Mouse (Mus musculus): ENCODE results near the gene Mrpl12. TPM values are rescaled to one million over a fixed set of nuclear protein-coding genes. Genes with fewer than 3 reads are reported as not detected.
A peak's percentile ranks its signal among the peaks of the same experiment; 100 is the strongest.

Mrpl12 gene
- polyA plus RNA-seq, 1 experiment from 2014 or later, result 152 TPM

GRCm38 (mm10) chr11:120452246-120452645 is 32.2 kb upstream of the Mrpl12 start:
- H3K27me3 ChIP-seq (ENCODE audit: control insufficient read depth, insufficient read depth, low read length), result no peaks in the 10 kb centered on the region
- H3K4me3 ChIP-seq (ENCODE audit: low read depth, low read length), result no peak overlapping the region
- H3K9ac ChIP-seq (ENCODE audit: low read length), result no peak overlapping the region
- DNase-seq (ENCODE audit: low spot score) (no peak), ATAC-seq (replicated peaks; ENCODE audit: low FRiP score) (no peak)
- 63% methylated on average over 3 of the region's 3 CpGs for WGBS
- no peaks in the 10 kb centered on the region for H3K36me3 ChIP-seq (ENCODE audit: control insufficient read depth, insufficient read depth, low read length)
- no peak overlapping the region for H3K27ac ChIP-seq (ENCODE audit: low read depth, low read length)
- no peaks in the 10 kb centered on the region for H3K4me1 ChIP-seq (replicated peaks; ENCODE audit: control insufficient read depth, insufficient read depth, low read length)
- H3K4me2 ChIP-seq (ENCODE audit: low read depth, low read length, severe bottlenecking), result no peak overlapping the region
- no peaks in the 10 kb centered on the region for H3K9me3 ChIP-seq (ENCODE audit: control insufficient read depth, low read length)

GRCm38 (mm10) chr11:120453306-120453705 is 31.1 kb upstream of the Mrpl12 start, which contains the start of gene Pde6g:
Gene Pde6g (minus strand): TSS chr11:120453500.
- no peak within 1 kb of the TSS for H3K9ac ChIP-seq (ENCODE audit: low read length)

GRCm38 (mm10) chr11:120454965-120455364 is 29.4 kb upstream of the Mrpl12 start:
- no peaks in the 10 kb centered on the region; the same call in 1 of the 2 replicates for H3K36me3 ChIP-seq (ENCODE audit: control insufficient read depth, insufficient read depth, low read length)
- 93% methylated on average over 4 of the region's 4 CpGs for WGBS
- no peaks in the 10 kb centered on the region for H3K27me3 ChIP-seq (ENCODE audit: control insufficient read depth, insufficient read depth, low read length)
- H3K4me1 ChIP-seq (replicated peaks; ENCODE audit: control insufficient read depth, insufficient read depth, low read length), result peaks cover 2% of the 10 kb centered on the region; the same call in 1 of the 2 replicates
- no peak overlapping the region for H3K9ac ChIP-seq (ENCODE audit: low read length)
- no peak overlapping the region for H3K4me2 ChIP-seq (ENCODE audit: low read depth, low read length, severe bottlenecking)
- ATAC-seq (replicated peaks; ENCODE audit: low FRiP score) (no peak), DNase-seq (ENCODE audit: low spot score) (no peak)
- no peaks in the 10 kb centered on the region for H3K9me3 ChIP-seq (ENCODE audit: control insufficient read depth, low read length)
- H3K27ac ChIP-seq (ENCODE audit: low read depth, low read length), result no peak overlapping the region
- H3K4me3 ChIP-seq (ENCODE audit: low read depth, low read length), result no peak overlapping the region

More at GRCm38 (mm10) chr11:120453306-120453705, 31.1 kb upstream of the Mrpl12 start, which contains the start of gene Pde6g:
- Histone ChIP-seq H3K4me2 (ENCODE audit: low read depth, low read length, severe bottlenecking) (no peak within 1 kb of the TSS), H3K27me3 (ENCODE audit: control insufficient read depth, insufficient read depth, low read length) (no peaks in the 10 kb centered on the region), H3K36me3 (ENCODE audit: control insufficient read depth, insufficient read depth, low read length) (no peaks in the 10 kb centered on the region), H3K27ac (ENCODE audit: low read depth, low read length) (no peak within 1 kb of the TSS), H3K4me1 (replicated peaks; ENCODE audit: control insufficient read depth, insufficient read depth, low read length) (no peaks in the 10 kb centered on the region; the same call in 1 of the 2 replicates), H3K9me3 (ENCODE audit: control insufficient read depth, low read length) (no peaks in the 10 kb centered on the region), H3K4me3 (ENCODE audit: low read depth, low read length) (no peak within 1 kb of the TSS)
- WGBS, result 89% methylated on average over 4 of the region's 4 CpGs
- DNase-seq (ENCODE audit: low spot score), result no peak
- no peak for ATAC-seq (replicated peaks; ENCODE audit: low FRiP score)

GRCm38 (mm10) chr11:120455413-120455812 is 29.0 kb upstream of the Mrpl12 start:
- H3K9me3 ChIP-seq (ENCODE audit: control insufficient read depth, low read length), result no peaks in the 10 kb centered on the region
- DNase-seq (ENCODE audit: low spot score) (no peak), ATAC-seq (replicated peaks; ENCODE audit: low FRiP score) (no peak)
- H3K4me3 ChIP-seq (ENCODE audit: low read depth, low read length), result no peak overlapping the region
- no peak overlapping the region for H3K9ac ChIP-seq (ENCODE audit: low read length)
- no peaks in the 10 kb centered on the region for H3K27me3 ChIP-seq (ENCODE audit: control insufficient read depth, insufficient read depth, low read length)
- H3K4me2 ChIP-seq (ENCODE audit: low read depth, low read length, severe bottlenecking), result no peak overlapping the region
- no peaks in the 10 kb centered on the region; the same call in 1 of the 2 replicates for H3K36me3 ChIP-seq (ENCODE audit: control insufficient read depth, insufficient read depth, low read length)
- peaks cover 2% of the 10 kb centered on the region; the same call in 1 of the 2 replicates for H3K4me1 ChIP-seq (replicated peaks; ENCODE audit: control insufficient read depth, insufficient read depth, low read length)
- 96% methylated on average over 7 of the region's 7 CpGs for WGBS
- H3K27ac ChIP-seq (ENCODE audit: low read depth, low read length), result no peak overlapping the region

GRCm38 (mm10) chr11:120457370-120457769 is 27.0 kb upstream of the Mrpl12 start:
- no peaks in the 10 kb centered on the region for H3K27me3 ChIP-seq (ENCODE audit: control insufficient read depth, insufficient read depth, low read length)
- H3K4me2 ChIP-seq (ENCODE audit: low read depth, low read length, severe bottlenecking), result peak overlapping the region; percentile 94
- ATAC-seq (replicated peaks; ENCODE audit: low FRiP score) (0 out of 2 replicates have a peak, but pooled peaks have one; percentile 10), DNase-seq (ENCODE audit: low spot score) (no peak)
- peak overlapping the region; percentile 88 for H3K4me3 ChIP-seq (ENCODE audit: low read depth, low read length)
- peak overlapping the region; percentile 95 for H3K9ac ChIP-seq (ENCODE audit: low read length)
- peaks cover 2% of the 10 kb centered on the region; the same call in 1 of the 2 replicates for H3K4me1 ChIP-seq (replicated peaks; ENCODE audit: control insufficient read depth, insufficient read depth, low read length)
- WGBS, result 39% methylated on average over 14 of the region's 14 CpGs
- H3K9me3 ChIP-seq (ENCODE audit: control insufficient read depth, low read length), result no peaks in the 10 kb centered on the region
- H3K27ac ChIP-seq (ENCODE audit: low read depth, low read length), result 0 out of 2 replicates have a peak overlapping the region, but pooled peaks have one; percentile 25
- H3K36me3 ChIP-seq (ENCODE audit: control insufficient read depth, insufficient read depth, low read length), result peaks cover 2% of the 10 kb centered on the region; the same call in 1 of the 2 replicates

- peaks cover 2% of the 10 kb centered on the region; the same call in 1 of the 2 replicates for H3K36me3 ChIP-seq (ENCODE audit: control insufficient read depth, insufficient read depth, low read length)
- ATAC-seq (replicated peaks; ENCODE audit: low FRiP score), result peak; percentile 88
- WGBS, result 4% methylated on average over 62 of the region's 62 CpGs
These were observed 26.4 kb upstream of the Mrpl12 start, which contains the start of the genes Oxld1 and Ccdc137 for GRCm38 (mm10) chr11:120457772-120458751. Gene Oxld1 (minus strand): TSS chr11:120458068. Gene Ccdc137 (plus strand): TSS chr11:120458115.

GRCm38 (mm10) chr11:120458847-120459597 is 25.4 kb upstream of the Mrpl12 start:
- no peaks in the 10 kb centered on the region for H3K27me3 ChIP-seq (ENCODE audit: control insufficient read depth, insufficient read depth, low read length)
- DNase-seq (ENCODE audit: low spot score) (no peak), ATAC-seq (replicated peaks; ENCODE audit: low FRiP score) (no peak)
- H3K4me1 ChIP-seq (replicated peaks; ENCODE audit: control insufficient read depth, insufficient read depth, low read length), result peaks cover 2% of the 10 kb centered on the region; the same call in 1 of the 2 replicates
- peak overlapping the region; percentile 94 for H3K4me2 ChIP-seq (ENCODE audit: low read depth, low read length, severe bottlenecking)
- H3K36me3 ChIP-seq (ENCODE audit: control insufficient read depth, insufficient read depth, low read length), result peaks cover 2% of the 10 kb centered on the region; the same call in 1 of the 2 replicates
- 71% methylated on average over 6 of the region's 6 CpGs for WGBS
- no peak overlapping the region for H3K27ac ChIP-seq (ENCODE audit: low read depth, low read length)
- H3K9me3 ChIP-seq (ENCODE audit: control insufficient read depth, low read length), result no peaks in the 10 kb centered on the region
- peak overlapping the region; percentile 95 for H3K9ac ChIP-seq (ENCODE audit: low read length)
- peak overlapping the region; percentile 88 for H3K4me3 ChIP-seq (ENCODE audit: low read depth, low read length)

More at GRCm38 (mm10) chr11:120457772-120458751, 26.4 kb upstream of the Mrpl12 start, which contains the start of the genes Oxld1 and Ccdc137:
- peak within 1 kb of the TSS; percentile 94 for H3K4me2 ChIP-seq (ENCODE audit: low read depth, low read length, severe bottlenecking)
- peaks cover 2% of the 10 kb centered on the region; the same call in 1 of the 2 replicates for H3K4me1 ChIP-seq (replicated peaks; ENCODE audit: control insufficient read depth, insufficient read depth, low read length)
- H3K4me3 ChIP-seq (ENCODE audit: low read depth, low read length), result peak within 1 kb of the TSS; percentile 88
- peak within 1 kb of the TSS; percentile 95 for H3K9ac ChIP-seq (ENCODE audit: low read length)
- peak; percentile 88 for DNase-seq (ENCODE audit: low spot score)
- peak within 1 kb of the TSS; percentile 25; the same call in 1 of the 2 replicates for H3K27ac ChIP-seq (ENCODE audit: low read depth, low read length)
- no peaks in the 10 kb centered on the region for H3K9me3 ChIP-seq (ENCODE audit: control insufficient read depth, low read length)
- H3K27me3 ChIP-seq (ENCODE audit: control insufficient read depth, insufficient read depth, low read length), result no peaks in the 10 kb centered on the region

- Histone ChIP-seq H3K36me3 (ENCODE audit: control insufficient read depth, insufficient read depth, low read length) (peaks cover 2% of the 10 kb centered on the region; the same call in 1 of the 2 replicates), H3K27ac (ENCODE audit: low read depth, low read length) (no peak overlapping the region), H3K9me3 (ENCODE audit: control insufficient read depth, low read length) (no peaks in the 10 kb centered on the region), H3K4me2 (ENCODE audit: low read depth, low read length, severe bottlenecking) (no peak overlapping the region), H3K9ac (ENCODE audit: low read length) (no peak overlapping the region), H3K27me3 (ENCODE audit: control insufficient read depth, insufficient read depth, low read length) (no peaks in the 10 kb centered on the region), H3K4me1 (replicated peaks; ENCODE audit: control insufficient read depth, insufficient read depth, low read length) (peaks cover 13% of the 10 kb centered on the region), H3K4me3 (ENCODE audit: low read depth, low read length) (no peak overlapping the region)
- ATAC-seq (replicated peaks; ENCODE audit: low FRiP score) (no peak), DNase-seq (ENCODE audit: low spot score) (no peak)
- WGBS, result 96% methylated on average over 2 of the region's 2 CpGs
These were observed 20.9 kb upstream of the Mrpl12 start for GRCm38 (mm10) chr11:120463536-120463935.

Data from forebrain, embryonic 11.5 days (tissue).